Mouse (Mus musculus) bone marrow, adult 2 months (tissue): ENCODE results near the gene Tmem151b.

Source experiments
- CTCF ChIP-seq: fragments of 200-500 bp; IDR thresholded peaks from 2 replicates; pipeline ENCODE4 v1.5.1; 2011; ENCODE audit warnings: low read length, control low read depth; ENCODE audit not compliant: control insufficient read depth, insufficient read depth
- POLR2A ChIP-seq: fragments of 200-500 bp; IDR thresholded peaks from 2 replicates; pipeline ENCODE4 v1.6.1; 2011; ENCODE audit warnings: low read depth, mild to moderate bottlenecking, control low read depth, low read length, borderline replicate concordance; ENCODE audit not compliant: control insufficient read depth

GRCm38 (mm10) chr17:45539664-45540063 lies 9.8 kb downstream of the Tmem151b start:
- no peak for TF ChIP-seq POLR2A
- TF ChIP-seq CTCF, result no peak
